Mouse (Mus musculus): Measurements from ENCODE around the gene Gm21900.
"Not testable (repeated sequence)": the region's sequence is repeated elsewhere in the genome, so short reads cannot be mapped to it uniquely, and the experiment has no call there.

Gm21900 gene

GRCm38 (mm10) chrY:10616061-10616460, at the start of gene Gm21900:
Gene Gm21900 (plus strand): TSS chrY:10616361.
- not testable (repeated sequence) for ATAC-seq (ENCODE audit: insufficient number of reproducible peaks, low FRiP score, low TSS enrichment)

- not testable (repeated sequence) for ATAC-seq (ENCODE audit: insufficient number of reproducible peaks, low FRiP score, low TSS enrichment)
Observed at GRCm38 (mm10) chrY:10643516-10643915, 27.4 kb downstream of the Gm21900 start.

Data from cerebellum, adult (tissue).